Mouse (Mus musculus) ES-Bruce4 (cell line): ENCODE measurements around the gene Rhox2f. TPM values are rescaled to one million over a fixed set of nuclear protein-coding genes. Genes with fewer than 3 reads are reported as not detected.
"Not testable (repeated sequence)": the region's sequence is repeated elsewhere in the genome, so short reads cannot be mapped to it uniquely, and the experiment has no call there.

Experiments used
- H3K27ac ChIP-seq: 2 replicates; pipeline ENCODE4 v1.5.1; 2012; ENCODE audit warnings: low read length, inconsistent platforms; ENCODE audit not compliant: insufficient read depth
- H3K27me3 ChIP-seq: 2 replicates; pipeline ENCODE4 v1.6.1; 2012; ENCODE audit warnings: mild to moderate bottlenecking, low read length, inconsistent platforms; ENCODE audit not compliant: control insufficient read depth, poor library complexity, insufficient read depth, severe bottlenecking
- H3K36me3 ChIP-seq: 2 replicates; pipeline ENCODE4 v1.6.1; 2012; ENCODE audit warnings: inconsistent platforms, mild to moderate bottlenecking, low read length, moderate library complexity; ENCODE audit not compliant: control insufficient read depth, poor library complexity, insufficient read depth, severe bottlenecking
- H3K4me1 ChIP-seq: one replicate; pipeline ENCODE4 v1.8.1; 2011; ENCODE audit warnings: low read length; ENCODE audit not compliant: control insufficient read depth, insufficient read depth
- H3K4me3 ChIP-seq: 2 replicates; pipeline ENCODE4 v1.5.1; 2011; ENCODE audit warnings: low read depth, mild to moderate bottlenecking, low read length
- H3K9ac ChIP-seq: 2 replicates; pipeline ENCODE4 v1.6.1; 2012; ENCODE audit warnings: low read depth, mild to moderate bottlenecking, inconsistent platforms; ENCODE audit not compliant: poor library complexity, severe bottlenecking
- H3K9me3 ChIP-seq: replicated peaks from 2 replicates; pipeline ENCODE4 v1.6.1; 2012; ENCODE audit warnings: mild to moderate bottlenecking, low read length, inconsistent platforms; ENCODE audit not compliant: control insufficient read depth, poor library complexity, insufficient read depth, severe bottlenecking
- polyA plus RNA-seq: library from polyadenylated mRNA; stranded (reverse); fragments of >200 nt; gene quantifications from 2 replicates; pipeline ENCODE4 v1.2.4, GENCODE M21; 2011; ENCODE audit warnings: low read depth; ENCODE audit not compliant: missing spikeins, insufficient read depth, insufficient read length

The Rhox2f gene
- polyA plus RNA-seq, result not detected in 2 replicates

DNA sequence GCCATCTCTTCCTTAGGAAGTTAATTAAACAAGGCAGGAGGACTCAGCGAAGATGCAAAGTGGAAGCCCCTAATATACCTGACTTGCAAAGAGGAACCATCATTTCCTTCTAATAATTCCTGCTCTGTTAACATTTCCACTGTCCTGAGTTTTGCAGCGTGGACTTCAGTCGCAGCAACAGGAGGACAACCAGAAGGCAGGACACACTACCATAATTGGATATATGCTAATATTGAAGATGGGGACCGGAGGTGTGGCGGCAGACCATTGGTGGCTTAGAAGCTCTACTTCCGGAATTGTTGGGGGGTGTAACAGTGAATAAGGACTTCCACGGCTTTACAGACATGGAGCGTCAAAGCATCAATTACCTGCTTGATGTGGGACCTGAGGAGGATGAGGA, at the start of gene Rhox2f:
Rhox2f (plus strand) TSS at position 301 of the 400 bp plus-strand sequence.
- not testable (repeated sequence) for H3K27ac ChIP-seq, H3K4me3 ChIP-seq, H3K4me1 ChIP-seq, H3K9me3 ChIP-seq, H3K9ac ChIP-seq, H3K27me3 ChIP-seq, H3K36me3 ChIP-seq

GRCm38 (mm10) chrX:37530152-37530551, 41.1 kb upstream of the Rhox2f start, which contains the start of gene Rhox2e:
Gene Rhox2e, plus strand, starts transcription at chrX:37530452.
- not testable (repeated sequence) for H3K27me3 ChIP-seq, H3K4me3 ChIP-seq

DNA sequence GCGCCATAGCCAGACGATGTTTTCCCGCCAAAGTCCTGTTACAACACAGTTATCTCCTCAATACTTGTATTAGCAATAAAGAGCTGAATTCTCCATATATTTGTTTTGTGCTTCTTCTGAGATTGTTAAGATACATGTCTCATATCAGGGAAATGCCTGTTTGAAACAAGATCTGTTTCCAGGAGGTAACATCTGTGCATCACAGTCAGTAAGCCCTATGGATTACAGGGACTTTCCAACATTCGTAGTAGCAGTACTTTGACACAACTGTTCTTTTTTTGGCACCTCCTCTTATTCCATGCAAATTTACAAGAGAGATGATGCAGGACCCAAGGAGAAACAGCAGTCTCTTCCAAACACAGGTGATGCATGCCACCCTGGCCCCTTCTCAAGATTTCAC, 29.5 kb upstream of the Rhox2f start, which contains the start of gene Rhox3e:
Rhox3e (plus strand) TSS at position 301 of the 400 bp plus-strand sequence.
- not testable (repeated sequence) for H3K9ac ChIP-seq, H3K9me3 ChIP-seq, H3K27me3 ChIP-seq, H3K27ac ChIP-seq, H3K36me3 ChIP-seq, H3K4me1 ChIP-seq, H3K4me3 ChIP-seq

More at GRCm38 (mm10) chrX:37530152-37530551, 41.1 kb upstream of the Rhox2f start, which contains the start of gene Rhox2e:
- not testable (repeated sequence) for H3K27ac ChIP-seq, H3K9me3 ChIP-seq, H3K36me3 ChIP-seq, H3K4me1 ChIP-seq, H3K9ac ChIP-seq

- H3K27me3 ChIP-seq, H3K9me3 ChIP-seq, H3K27ac ChIP-seq, H3K36me3 ChIP-seq, H3K4me3 ChIP-seq, H3K9ac ChIP-seq, H3K4me1 ChIP-seq: not testable (repeated sequence)
These were observed 14.1 kb upstream of the Rhox2f start, which contains the start of gene Rhox4e for GRCm38 (mm10) chrX:37557112-37557511. Gene Rhox4e, plus strand, starts transcription at chrX:37557412.

DNA sequence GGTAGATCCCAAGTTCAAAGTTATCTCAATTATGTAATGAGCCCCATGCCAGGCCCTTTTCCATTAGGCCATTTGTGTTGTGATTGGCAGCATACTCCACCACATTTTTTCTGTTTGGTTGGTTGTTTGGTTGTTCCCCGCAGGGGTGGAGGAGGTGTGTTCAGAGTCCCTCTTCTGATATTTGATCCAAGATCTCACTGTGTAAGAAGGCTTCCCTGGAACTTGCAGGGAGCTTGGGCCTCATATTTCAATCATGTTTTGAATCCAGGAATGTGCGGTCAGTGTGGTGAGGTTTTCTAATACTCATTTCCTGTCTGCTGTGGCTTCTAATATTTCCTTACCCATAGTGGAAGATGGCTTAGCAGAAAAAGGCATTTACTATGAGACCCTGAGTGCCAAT, 1.4 kb downstream of the Rhox2f start:
- H3K27me3 ChIP-seq, H3K4me1 ChIP-seq, H3K27ac ChIP-seq, H3K9ac ChIP-seq, H3K4me3 ChIP-seq, H3K36me3 ChIP-seq, H3K9me3 ChIP-seq: not testable (repeated sequence)

DNA sequence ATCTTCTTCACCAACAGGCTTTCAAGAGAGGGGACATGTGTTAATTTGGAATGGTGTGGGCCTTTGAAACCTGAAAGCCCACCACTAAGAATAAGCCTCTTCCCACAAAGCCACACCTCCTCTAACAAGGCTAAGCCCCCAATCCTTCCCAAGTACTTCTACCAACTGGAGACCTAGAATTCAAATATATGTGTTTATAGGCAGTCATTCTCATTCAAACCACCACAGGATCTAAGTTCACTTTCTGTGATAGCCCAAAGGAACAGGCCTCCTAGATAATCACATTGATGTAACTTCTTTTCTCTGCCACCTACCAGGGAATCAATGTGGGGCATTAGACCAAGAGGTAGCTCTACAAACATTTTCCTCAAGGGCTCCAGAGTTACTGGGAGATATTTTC, 9.5 kb downstream of the Rhox2f start, which contains the start of gene Rhox3f:
Rhox3f (plus strand) TSS at position 301 of the 400 bp plus-strand sequence.
- not testable (repeated sequence) for H3K4me1 ChIP-seq, H3K36me3 ChIP-seq

DNA sequence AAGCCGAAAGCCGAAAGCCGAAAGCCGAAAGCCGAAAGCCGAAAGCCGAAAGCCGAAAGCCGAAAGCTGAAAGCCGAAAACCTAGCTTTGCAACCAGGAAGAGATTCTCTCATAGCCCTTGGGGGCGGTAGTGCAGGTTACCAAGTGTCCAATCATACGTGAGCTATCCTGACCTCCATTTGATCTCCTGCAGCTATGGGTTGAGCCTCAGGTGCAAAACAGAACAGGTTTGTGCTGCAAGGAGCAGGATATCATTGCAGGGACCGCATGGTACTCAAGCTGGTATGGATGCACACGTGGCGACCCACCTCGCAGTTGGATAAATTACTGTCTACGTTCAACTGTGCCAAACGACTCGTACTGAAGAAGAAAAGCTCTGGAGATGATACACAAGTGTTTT, 36.4 kb downstream of the Rhox2f start, which contains the start of gene Rhox4f:
Rhox4f (minus strand) TSS at position 101 of the 400 bp plus-strand sequence.
- H3K4me1 ChIP-seq, H3K9ac ChIP-seq, H3K27me3 ChIP-seq, H3K36me3 ChIP-seq, H3K4me3 ChIP-seq, H3K27ac ChIP-seq, H3K9me3 ChIP-seq: not testable (repeated sequence)

More for the DNA sequence above, 9.5 kb downstream of the Rhox2f start, which contains the start of gene Rhox3f:
- not testable (repeated sequence) for H3K4me3 ChIP-seq, H3K9ac ChIP-seq, H3K27ac ChIP-seq, H3K27me3 ChIP-seq, H3K9me3 ChIP-seq

Other genes with a start within 250 kb of the Rhox2f start
- not detected in 2 replicates for gene Rhox3a2, start 191.4 kb upstream of the Rhox2f start, polyA plus RNA-seq
- not detected in 2 replicates for gene Rhox4a2, start 180.6 kb upstream of the Rhox2f start, polyA plus RNA-seq
- not detected in 2 replicates for gene Rhox2b, start 159.3 kb upstream of the Rhox2f start, polyA plus RNA-seq
- gene Rhox4b, start 138.9 kb upstream of the Rhox2f start, polyA plus RNA-seq, result not detected in 2 replicates
- not detected in 2 replicates for gene Rhox2c, start 117.7 kb upstream of the Rhox2f start, polyA plus RNA-seq
- gene Rhox3c, start 112.8 kb upstream of the Rhox2f start, polyA plus RNA-seq, result not detected in 2 replicates
- gene Rhox4c, start 91.1 kb upstream of the Rhox2f start, polyA plus RNA-seq, result not detected in 2 replicates
- gene Rhox2d, start 78.0 kb upstream of the Rhox2f start, polyA plus RNA-seq, result not detected in 2 replicates
- not detected in 2 replicates for gene Rhox4d, start 57.0 kb upstream of the Rhox2f start, polyA plus RNA-seq
- gene Rhox2e, start 41.0 kb upstream of the Rhox2f start, polyA plus RNA-seq, result not detected in 2 replicates
- gene Rhox3e, start 29.4 kb upstream of the Rhox2f start, polyA plus RNA-seq, result not detected in 2 replicates
- not detected in 2 replicates for gene Rhox4e, start 14.0 kb upstream of the Rhox2f start, polyA plus RNA-seq
- not detected in 2 replicates for gene Rhox3f, start 9.6 kb downstream of the Rhox2f start, polyA plus RNA-seq
- not detected in 2 replicates for gene Rhox4f, start 36.3 kb downstream of the Rhox2f start, polyA plus RNA-seq
- not detected in 2 replicates for gene Rhox3g, start 57.2 kb downstream of the Rhox2f start, polyA plus RNA-seq
- gene Rhox2g, start 72.1 kb downstream of the Rhox2f start, polyA plus RNA-seq, result not detected in 2 replicates
- not detected in 2 replicates for gene Rhox4g, start 79.9 kb downstream of the Rhox2f start, polyA plus RNA-seq
- not detected in 2 replicates for gene Rhox3h, start 97.4 kb downstream of the Rhox2f start, polyA plus RNA-seq
- gene Rhox2h, start 101.9 kb downstream of the Rhox2f start, polyA plus RNA-seq, result not detected in 2 replicates
- 162 and 170 TPM in 2 replicates for gene Rhox5, start 233.4 kb downstream of the Rhox2f start, polyA plus RNA-seq